Mouse (Mus musculus): ENCODE measurements around the gene Sec16a. TPM values are rescaled to one million over a fixed set of nuclear protein-coding genes. Genes with fewer than 3 reads are reported as not detected.

Gene Sec16a
- polyA plus RNA-seq, 1 experiment from 2014 or later: 7.8 TPM

DNA sequence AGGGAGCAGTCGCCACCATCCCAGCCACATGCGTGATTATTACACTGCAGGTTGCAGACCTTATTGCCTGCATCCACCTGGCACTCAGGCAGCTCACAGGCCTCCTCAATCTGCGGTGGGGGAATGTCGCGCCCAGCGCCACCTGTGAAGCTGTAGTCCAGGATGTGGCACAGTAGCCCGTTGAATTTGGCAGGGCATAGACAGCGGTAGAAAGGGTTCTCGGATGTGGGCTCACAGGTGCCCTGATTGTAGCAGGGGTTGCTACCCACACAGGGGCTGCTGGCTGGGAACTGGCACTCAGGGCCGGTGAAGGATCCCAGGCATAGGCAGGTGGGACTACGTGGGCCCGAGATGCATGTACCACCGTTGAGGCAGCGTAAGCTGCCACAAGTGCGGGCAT is 23.4 kb upstream of the Sec16a start:
- ATAC-seq (no peak), DNase-seq (no peak)
- TF ChIP-seq EP300 (IDR thresholded peaks at IDR 0.05; ENCODE audit: low read depth) (no peak), CTCF (IDR thresholded peaks at IDR 0.05; ENCODE audit: low read depth) (no peak)
- Histone ChIP-seq H3K27me3 (ENCODE audit: insufficient read depth, low read length) (no peaks in the 10 kb centered on the region), H3K36me3 (replicated peaks; ENCODE audit: insufficient read depth, low read length) (peaks cover 92% of the 10 kb centered on the region), H3K9ac (replicated peaks) (no peak overlapping the region), H3K27ac (ENCODE audit: low read depth) (no peak overlapping the region), H3K9me3 (ENCODE audit: low read length) (no peaks in the 10 kb centered on the region), H3K4me1 (ENCODE audit: insufficient read depth) (peaks cover 6% of the 10 kb centered on the region; the same call in 1 of the 2 replicates), H3K4me3 (ENCODE audit: low read depth, low read length) (no peak overlapping the region), H3K4me2 (ENCODE audit: low read depth, low read length) (no peak overlapping the region)
- WGBS (ENCODE audit: insufficient replicate concordance): 87% methylated on average over 15 of the region's 15 CpGs

DNA sequence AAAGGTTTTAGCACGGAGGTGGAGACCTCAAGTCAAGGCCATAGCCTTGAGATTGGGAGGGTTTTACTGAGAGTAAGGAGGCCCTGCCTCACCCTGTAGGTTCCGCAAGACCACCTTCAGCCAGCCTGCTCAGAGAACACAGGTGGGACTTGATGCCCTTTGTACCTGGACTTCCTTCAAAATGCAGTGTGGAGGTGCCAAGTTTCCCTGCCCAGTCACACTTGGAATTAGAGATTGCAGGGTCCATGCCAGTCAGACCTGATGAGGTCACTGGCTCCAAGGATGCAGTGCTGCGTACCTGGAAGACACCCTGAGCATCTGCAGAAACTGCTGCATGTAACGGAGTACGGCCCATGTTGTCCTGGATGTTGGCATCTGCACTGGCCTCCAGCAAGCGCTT is 18.4 kb upstream of the Sec16a start:
- Histone ChIP-seq H3K4me3 (ENCODE audit: low read depth, low read length) (no peak overlapping the region), H3K9me3 (ENCODE audit: low read length) (no peaks in the 10 kb centered on the region), H3K36me3 (replicated peaks; ENCODE audit: insufficient read depth, low read length) (peaks cover 76% of the 10 kb centered on the region), H3K9ac (replicated peaks) (no peak overlapping the region), H3K27me3 (ENCODE audit: insufficient read depth, low read length) (no peaks in the 10 kb centered on the region), H3K4me1 (ENCODE audit: insufficient read depth) (peaks cover 10% of the 10 kb centered on the region), H3K27ac (ENCODE audit: low read depth) (no peak overlapping the region), H3K4me2 (ENCODE audit: low read depth, low read length) (no peak overlapping the region)
- DNase-seq (no peak), ATAC-seq (no peak)
- WGBS (ENCODE audit: insufficient replicate concordance): 78% methylated on average over 6 of the region's 6 CpGs
- TF ChIP-seq EP300 (IDR thresholded peaks at IDR 0.05; ENCODE audit: low read depth): no peak
- TF ChIP-seq CTCF (IDR thresholded peaks at IDR 0.05; ENCODE audit: low read depth): no peak

DNA sequence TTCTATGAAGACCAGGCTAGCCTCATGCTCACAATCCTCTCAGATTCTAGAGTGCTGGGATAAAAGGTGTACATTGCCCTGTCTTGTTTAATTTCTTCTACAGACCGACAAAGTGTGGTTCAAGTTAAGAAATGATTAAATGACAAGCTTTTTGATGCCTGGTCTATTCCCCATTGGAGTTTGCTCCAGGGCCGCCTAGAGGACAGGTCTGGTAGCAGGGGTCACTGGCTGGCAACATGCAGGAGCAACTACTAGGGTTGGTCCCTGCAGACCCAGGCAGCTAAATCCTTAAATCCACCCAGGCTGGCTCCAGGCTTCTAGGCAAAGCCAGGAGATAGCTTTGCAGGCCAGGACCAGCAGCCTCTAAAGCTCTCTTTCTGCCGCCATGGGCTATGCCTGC is 18.0 kb upstream of the Sec16a start:
- DNase-seq: no peak
- no peak for ATAC-seq
- Histone ChIP-seq H3K4me3 (ENCODE audit: low read depth, low read length) (no peak overlapping the region), H3K9ac (replicated peaks) (no peak overlapping the region), H3K4me2 (ENCODE audit: low read depth, low read length) (no peak overlapping the region), H3K4me1 (ENCODE audit: insufficient read depth) (peaks cover 14% of the 10 kb centered on the region), H3K27me3 (ENCODE audit: insufficient read depth, low read length) (no peaks in the 10 kb centered on the region), H3K9me3 (ENCODE audit: low read length) (no peaks in the 10 kb centered on the region), H3K36me3 (replicated peaks; ENCODE audit: insufficient read depth, low read length) (peaks cover 72% of the 10 kb centered on the region), H3K27ac (ENCODE audit: low read depth) (no peak overlapping the region)
- no peak for TF ChIP-seq EP300 (IDR thresholded peaks at IDR 0.05; ENCODE audit: low read depth)
- no peak for TF ChIP-seq CTCF (IDR thresholded peaks at IDR 0.05; ENCODE audit: low read depth)
- 70% methylated on average over 3 of the region's 3 CpGs for WGBS (ENCODE audit: insufficient replicate concordance)

DNA sequence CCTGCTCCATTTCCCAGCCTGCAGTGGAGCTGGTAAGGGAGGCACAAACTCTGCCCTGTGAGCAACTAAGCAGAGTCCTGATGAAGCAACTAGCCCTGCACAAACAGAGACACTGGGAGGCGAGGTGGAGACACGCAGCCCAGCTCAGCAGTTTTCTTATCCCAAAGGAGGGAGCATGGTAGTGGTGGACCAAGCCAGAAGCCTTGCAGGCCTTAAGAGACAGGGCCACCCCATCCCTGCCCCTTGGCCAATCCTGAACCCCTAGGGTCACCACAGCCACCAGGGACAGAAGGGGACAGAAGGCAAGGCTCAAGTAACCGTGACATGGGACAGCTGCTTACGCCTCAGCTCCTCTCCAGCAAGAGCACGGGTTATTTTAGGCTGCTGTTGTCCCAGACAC is 16.7 kb upstream of the Sec16a start:
- Histone ChIP-seq H3K9ac (replicated peaks) (no peak overlapping the region), H3K9me3 (ENCODE audit: low read length) (no peaks in the 10 kb centered on the region), H3K36me3 (replicated peaks; ENCODE audit: insufficient read depth, low read length) (peaks cover 59% of the 10 kb centered on the region), H3K4me2 (ENCODE audit: low read depth, low read length) (no peak overlapping the region), H3K4me3 (ENCODE audit: low read depth, low read length) (no peak overlapping the region), H3K27me3 (ENCODE audit: insufficient read depth, low read length) (no peaks in the 10 kb centered on the region), H3K4me1 (ENCODE audit: insufficient read depth) (peaks cover 15% of the 10 kb centered on the region), H3K27ac (ENCODE audit: low read depth) (no peak overlapping the region)
- TF ChIP-seq EP300 (IDR thresholded peaks at IDR 0.05; ENCODE audit: low read depth): no peak
- no peak for TF ChIP-seq CTCF (IDR thresholded peaks at IDR 0.05; ENCODE audit: low read depth)
- DNase-seq (no peak), ATAC-seq (peak; percentile 22; the same call in 1 of the 2 replicates)
- WGBS (ENCODE audit: insufficient replicate concordance): 80% methylated on average over 5 of the region's 5 CpGs

DNA sequence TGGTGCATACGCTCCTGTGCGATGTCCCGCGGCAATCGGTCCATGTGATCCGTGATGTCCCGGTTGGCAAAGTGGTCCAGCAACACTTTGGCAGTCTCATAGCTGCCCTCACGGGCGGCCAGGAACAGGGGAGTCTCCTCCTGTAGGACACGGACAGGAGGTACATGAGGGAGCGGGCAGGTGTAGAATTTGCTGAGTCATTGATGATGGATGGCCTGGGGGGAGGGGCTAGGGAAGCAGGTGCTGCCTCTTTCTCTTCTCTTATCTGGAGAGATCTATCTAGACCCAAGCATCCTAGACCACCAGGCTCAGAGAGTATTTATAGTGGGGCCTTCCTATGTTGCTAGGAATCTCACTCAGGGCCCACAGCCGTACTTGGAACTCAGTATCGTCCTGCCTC is 15.8 kb upstream of the Sec16a start:
- H3K4me1 ChIP-seq (ENCODE audit: insufficient read depth): peaks cover 15% of the 10 kb centered on the region
- no peak overlapping the region for H3K9ac ChIP-seq (replicated peaks)
- DNase-seq (no peak), ATAC-seq (no peak)
- no peak overlapping the region for H3K27ac ChIP-seq (ENCODE audit: low read depth)
- H3K9me3 ChIP-seq (ENCODE audit: low read length): no peaks in the 10 kb centered on the region
- WGBS (ENCODE audit: insufficient replicate concordance): 80% methylated on average over 13 of the region's 13 CpGs
- no peak overlapping the region for H3K4me2 ChIP-seq (ENCODE audit: low read depth, low read length)
- H3K4me3 ChIP-seq (ENCODE audit: low read depth, low read length): no peak overlapping the region
- H3K27me3 ChIP-seq (ENCODE audit: insufficient read depth, low read length): no peaks in the 10 kb centered on the region
- peaks cover 50% of the 10 kb centered on the region for H3K36me3 ChIP-seq (replicated peaks; ENCODE audit: insufficient read depth, low read length)
- TF ChIP-seq EP300 (IDR thresholded peaks at IDR 0.05; ENCODE audit: low read depth) (no peak), CTCF (IDR thresholded peaks at IDR 0.05; ENCODE audit: low read depth) (no peak)

DNA sequence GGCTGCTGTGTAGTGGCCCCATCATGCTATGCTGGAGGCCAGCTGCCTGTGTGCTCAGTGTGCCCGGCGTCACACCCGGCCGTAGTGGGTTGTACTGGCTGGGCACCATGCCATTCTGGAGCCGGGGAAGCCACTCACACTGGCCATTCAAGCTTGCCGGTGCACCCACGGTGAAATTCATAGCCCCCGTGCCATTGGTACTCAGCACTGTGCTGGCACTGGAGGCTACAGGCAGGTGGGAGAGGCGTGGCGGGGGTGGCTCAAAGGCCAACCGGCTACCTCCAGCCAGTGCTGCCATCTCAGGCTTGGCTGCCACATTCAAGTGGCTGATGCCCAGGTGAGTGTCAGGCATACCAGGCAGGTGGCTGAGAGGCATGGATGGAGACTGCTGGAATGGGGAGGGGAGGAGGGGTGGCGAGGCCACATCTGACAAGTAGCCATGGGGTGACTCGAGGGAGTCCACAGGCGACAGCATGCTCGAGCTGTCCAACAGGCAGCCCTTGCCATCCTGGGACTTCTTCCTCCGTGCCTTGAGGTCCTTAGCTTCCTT is 15.2 kb upstream of the Sec16a start:
- 82% methylated on average over 16 of the region's 16 CpGs for WGBS (ENCODE audit: insufficient replicate concordance)
- DNase-seq (no peak), ATAC-seq (no peak)
- Histone ChIP-seq H3K9ac (replicated peaks) (no peak overlapping the region), H3K36me3 (replicated peaks; ENCODE audit: insufficient read depth, low read length) (peaks cover 47% of the 10 kb centered on the region), H3K27me3 (ENCODE audit: insufficient read depth, low read length) (no peaks in the 10 kb centered on the region), H3K4me1 (ENCODE audit: insufficient read depth) (peaks cover 15% of the 10 kb centered on the region), H3K4me3 (ENCODE audit: low read depth, low read length) (no peak overlapping the region), H3K9me3 (ENCODE audit: low read length) (no peaks in the 10 kb centered on the region), H3K4me2 (ENCODE audit: low read depth, low read length) (no peak overlapping the region), H3K27ac (ENCODE audit: low read depth) (no peak overlapping the region)
- TF ChIP-seq EP300 (IDR thresholded peaks at IDR 0.05; ENCODE audit: low read depth) (no peak), CTCF (IDR thresholded peaks at IDR 0.05; ENCODE audit: low read depth) (no peak)

DNA sequence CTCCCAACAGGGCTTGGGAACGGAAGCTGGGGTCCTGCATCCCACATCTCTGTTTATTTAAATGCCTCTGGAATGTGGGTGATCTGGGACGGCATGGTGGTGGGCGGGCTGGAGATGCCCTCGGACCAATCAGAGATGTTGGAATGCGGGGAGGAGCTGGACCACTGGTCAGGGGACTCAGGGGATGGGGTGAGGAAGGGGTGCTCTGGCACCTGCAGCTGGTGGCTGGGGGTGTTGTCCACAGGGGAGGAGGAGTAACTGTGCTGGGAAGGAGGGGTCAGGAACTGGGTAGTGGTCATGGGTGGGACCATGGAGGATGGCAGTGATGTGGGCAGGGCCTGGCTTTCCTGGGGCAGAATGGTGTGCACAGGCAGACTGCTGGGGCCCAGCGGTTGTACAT is 14.5 kb upstream of the Sec16a start:
- Histone ChIP-seq H3K36me3 (replicated peaks; ENCODE audit: insufficient read depth, low read length) (peaks cover 40% of the 10 kb centered on the region), H3K4me1 (ENCODE audit: insufficient read depth) (peaks cover 15% of the 10 kb centered on the region), H3K27me3 (ENCODE audit: insufficient read depth, low read length) (no peaks in the 10 kb centered on the region), H3K9me3 (ENCODE audit: low read length) (no peaks in the 10 kb centered on the region), H3K4me2 (ENCODE audit: low read depth, low read length) (no peak overlapping the region), H3K4me3 (ENCODE audit: low read depth, low read length) (no peak overlapping the region), H3K9ac (replicated peaks) (no peak overlapping the region), H3K27ac (ENCODE audit: low read depth) (peak overlapping the region; percentile 76; the same call in 1 of the 2 replicates)
- DNase-seq (no peak), ATAC-seq (no peak)
- no peak for TF ChIP-seq EP300 (IDR thresholded peaks at IDR 0.05; ENCODE audit: low read depth)
- TF ChIP-seq CTCF (IDR thresholded peaks at IDR 0.05; ENCODE audit: low read depth): no peak
- WGBS (ENCODE audit: insufficient replicate concordance): 59% methylated on average over 6 of the region's 6 CpGs
